Mouse (Mus musculus) limb, embryonic 13.5 days (tissue): ENCODE measurements around the gene Nxpe5. TPM values are rescaled to one million over a fixed set of nuclear protein-coding genes. Genes with fewer than 3 reads are reported as not detected.

Experiments used
- ATAC-seq: fragments of 200-750 bp; cut with Nextera tagmentation; 2 replicates; pipeline ENCODE4 v1.8.0; 2017; ENCODE audit warnings: low read depth, moderate number of reproducible peaks, moderate TSS enrichment; ENCODE audit not compliant: low FRiP score
- H3K27ac ChIP-seq: fragments of 300-500 bp; sonication (generic); 2 replicates; pipeline ENCODE4 v1.5.1; 2015; ENCODE audit warnings: inconsistent platforms, mild to moderate bottlenecking, moderate library complexity
- H3K27me3 ChIP-seq: fragments of 300-500 bp; sonication (generic); 2 replicates; pipeline ENCODE4 v1.6.1; 2015; ENCODE audit warnings: mild to moderate bottlenecking, inconsistent platforms
- H3K36me3 ChIP-seq: fragments of 300-500 bp; sonication (generic); 2 replicates; pipeline ENCODE4 v1.6.1; 2015; ENCODE audit warnings: inconsistent platforms, mild to moderate bottlenecking, moderate library complexity
- H3K4me1 ChIP-seq: fragments of 300-500 bp; sonication (generic); 2 replicates; pipeline ENCODE4 v1.6.1; 2015; ENCODE audit warnings: inconsistent platforms
- H3K4me2 ChIP-seq: fragments of 300-500 bp; sonication (generic); replicated peaks from 2 replicates; pipeline ENCODE4 v1.6.1; 2015; ENCODE audit warnings: inconsistent platforms, mild to moderate bottlenecking, moderate library complexity
- H3K4me3 ChIP-seq: fragments of 300-500 bp; sonication (generic); 2 replicates; pipeline ENCODE4 v1.5.1; 2015; ENCODE audit warnings: moderate library complexity, mild to moderate bottlenecking, inconsistent platforms
- H3K9ac ChIP-seq: fragments of 300-500 bp; sonication (generic); 2 replicates; pipeline ENCODE4 v1.6.1; 2015; ENCODE audit warnings: mild to moderate bottlenecking, inconsistent platforms
- H3K9me3 ChIP-seq: fragments of 300-500 bp; sonication (generic); 2 replicates; pipeline ENCODE4 v1.6.1; 2016; ENCODE audit warnings: inconsistent platforms
- WGBS: fragments of 180-500 bp; shearing (Covaris S2); methylation state at CpG from one replicate; pipeline ENCODE4 v1.1.7; 2015; 5-methylcytosine and 5-hydroxymethylcytosine counted together
- polyA plus RNA-seq: library from polyadenylated mRNA; unstranded; fragments of >200 nt; fragmentation: Nextera tagmentation; extraction: Ambion mirVana; gene quantifications from 2 replicates; pipeline ENCODE4 v1.2.1, GENCODE M21; 2015

The Nxpe5 gene
- polyA plus RNA-seq, 1 experiment from 2014 or later = not detected

- 67% methylated on average over 2 of the region's 2 CpGs for WGBS
- Histone ChIP-seq H3K27me3 (no peaks in the 10 kb centered on the region), H3K27ac (no peak overlapping the region), H3K4me3 (no peak overlapping the region), H3K4me1 (no peaks in the 10 kb centered on the region), H3K36me3 (no peaks in the 10 kb centered on the region), H3K4me2 (no peak overlapping the region), H3K9ac (no peak overlapping the region), H3K9me3 (peaks cover 25% of the 10 kb centered on the region)
- ATAC-seq = no peak
Observed at GRCm38 (mm10) chr5:138219864-138220263, 5.8 kb upstream of the Nxpe5 start.

- Histone ChIP-seq H3K9ac (no peak overlapping the region), H3K27me3 (no peaks in the 10 kb centered on the region), H3K36me3 (no peaks in the 10 kb centered on the region), H3K4me2 (no peak overlapping the region), H3K9me3 (peaks cover 3% of the 10 kb centered on the region), H3K27ac (no peak overlapping the region), H3K4me1 (no peaks in the 10 kb centered on the region), H3K4me3 (no peak overlapping the region)
- 22% methylated on average over 4 of the region's 4 CpGs for WGBS
- no peak for ATAC-seq
Observed at GRCm38 (mm10) chr5:138222111-138222510, 3.6 kb upstream of the Nxpe5 start.

GRCm38 (mm10) chr5:138223287-138223686, 2.4 kb upstream of the Nxpe5 start:
- Histone ChIP-seq H3K27me3 (no peaks in the 10 kb centered on the region), H3K27ac (no peak overlapping the region), H3K4me3 (no peak overlapping the region), H3K4me2 (no peak overlapping the region), H3K36me3 (no peaks in the 10 kb centered on the region), H3K9ac (no peak overlapping the region), H3K9me3 (no peaks in the 10 kb centered on the region), H3K4me1 (no peaks in the 10 kb centered on the region)
- WGBS = 53% methylated on average over 3 of the region's 3 CpGs
- ATAC-seq = no peak

- no peak for ATAC-seq
- 71% methylated on average over 4 of the region's 4 CpGs for WGBS
- H3K27me3 ChIP-seq = no peaks in the 10 kb centered on the region
- no peaks in the 10 kb centered on the region for H3K9me3 ChIP-seq
- H3K9ac ChIP-seq = no peak overlapping the region
- no peak overlapping the region for H3K4me3 ChIP-seq
- H3K36me3 ChIP-seq = no peaks in the 10 kb centered on the region
- H3K27ac ChIP-seq = no peak overlapping the region
- H3K4me1 ChIP-seq = no peaks in the 10 kb centered on the region
- H3K4me2 ChIP-seq = no peak overlapping the region
Observed at GRCm38 (mm10) chr5:138226491-138226890, 793 bp downstream of the Nxpe5 start.

- Histone ChIP-seq H3K36me3 (no peaks in the 10 kb centered on the region), H3K9ac (no peak overlapping the region), H3K9me3 (no peaks in the 10 kb centered on the region), H3K27me3 (no peaks in the 10 kb centered on the region), H3K4me3 (no peak overlapping the region), H3K4me2 (no peak overlapping the region), H3K27ac (no peak overlapping the region), H3K4me1 (no peaks in the 10 kb centered on the region)
- WGBS = 74% methylated on average over 2 of the region's 2 CpGs
- ATAC-seq = no peak
Observed at GRCm38 (mm10) chr5:138227367-138227766, 1.7 kb downstream of the Nxpe5 start.

GRCm38 (mm10) chr5:138228026-138228425, 2.3 kb downstream of the Nxpe5 start:
- Histone ChIP-seq H3K27me3 (no peaks in the 10 kb centered on the region), H3K9me3 (no peaks in the 10 kb centered on the region), H3K4me3 (no peak overlapping the region), H3K36me3 (no peaks in the 10 kb centered on the region), H3K27ac (no peak overlapping the region), H3K4me2 (no peak overlapping the region), H3K4me1 (no peaks in the 10 kb centered on the region), H3K9ac (no peak overlapping the region)
- 52% methylated on average over 3 of the region's 3 CpGs for WGBS
- ATAC-seq = no peak

GRCm38 (mm10) chr5:138229511-138229910, 3.8 kb downstream of the Nxpe5 start:
- no peaks in the 10 kb centered on the region for H3K36me3 ChIP-seq
- H3K4me3 ChIP-seq = no peak overlapping the region
- no peaks in the 10 kb centered on the region for H3K4me1 ChIP-seq
- no peaks in the 10 kb centered on the region for H3K9me3 ChIP-seq
- 94% methylated on average over 3 of the region's 3 CpGs for WGBS
- ATAC-seq = no peak
- no peak overlapping the region for H3K4me2 ChIP-seq
- H3K27ac ChIP-seq = no peak overlapping the region
- no peak overlapping the region for H3K9ac ChIP-seq
- H3K27me3 ChIP-seq = no peaks in the 10 kb centered on the region

GRCm38 (mm10) chr5:138233778-138234177, 8.1 kb downstream of the Nxpe5 start:
- no peaks in the 10 kb centered on the region for H3K36me3 ChIP-seq
- H3K27me3 ChIP-seq = no peaks in the 10 kb centered on the region
- no peak overlapping the region for H3K27ac ChIP-seq
- H3K4me2 ChIP-seq = no peak overlapping the region
- H3K9ac ChIP-seq = no peak overlapping the region
- ATAC-seq = no peak
- H3K4me1 ChIP-seq = no peaks in the 10 kb centered on the region
- no peak overlapping the region for H3K4me3 ChIP-seq
- H3K9me3 ChIP-seq = no peaks in the 10 kb centered on the region
- WGBS = 86% methylated on average over 2 of the region's 2 CpGs

GRCm38 (mm10) chr5:138234224-138234623, 8.5 kb downstream of the Nxpe5 start:
- Histone ChIP-seq H3K4me1 (no peaks in the 10 kb centered on the region), H3K9me3 (no peaks in the 10 kb centered on the region), H3K36me3 (no peaks in the 10 kb centered on the region), H3K9ac (no peak overlapping the region), H3K27ac (no peak overlapping the region), H3K4me2 (no peak overlapping the region), H3K27me3 (no peaks in the 10 kb centered on the region), H3K4me3 (no peak overlapping the region)
- ATAC-seq = no peak

GRCm38 (mm10) chr5:138241511-138241910, 15.8 kb downstream of the Nxpe5 start:
- no peaks in the 10 kb centered on the region for H3K36me3 ChIP-seq
- no peaks in the 10 kb centered on the region for H3K4me1 ChIP-seq
- no peak overlapping the region for H3K4me3 ChIP-seq
- H3K9ac ChIP-seq = no peak overlapping the region
- H3K27ac ChIP-seq = no peak overlapping the region
- no peaks in the 10 kb centered on the region for H3K9me3 ChIP-seq
- 18% methylated on average over 2 of the region's 2 CpGs for WGBS
- no peak for ATAC-seq
- no peaks in the 10 kb centered on the region for H3K27me3 ChIP-seq
- no peak overlapping the region for H3K4me2 ChIP-seq

- H3K27ac ChIP-seq = no peak overlapping the region
- H3K4me1 ChIP-seq = peaks cover 5% of the 10 kb centered on the region
- no peaks in the 10 kb centered on the region for H3K36me3 ChIP-seq
- no peak overlapping the region for H3K4me3 ChIP-seq
- ATAC-seq = no peak
- H3K9ac ChIP-seq = no peak overlapping the region
- H3K27me3 ChIP-seq = no peaks in the 10 kb centered on the region
- no peaks in the 10 kb centered on the region for H3K9me3 ChIP-seq
- no peak overlapping the region for H3K4me2 ChIP-seq
- WGBS = 85% methylated on average over 12 of the region's 12 CpGs
Observed at GRCm38 (mm10) chr5:138251144-138251543, 25.4 kb downstream of the Nxpe5 start.

GRCm38 (mm10) chr5:138253061-138253460, 27.4 kb downstream of the Nxpe5 start:
- H3K4me2 ChIP-seq = no peak overlapping the region
- H3K9me3 ChIP-seq = no peaks in the 10 kb centered on the region
- H3K27ac ChIP-seq = no peak overlapping the region
- peaks cover 8% of the 10 kb centered on the region; the same call in 1 of the 2 replicates for H3K36me3 ChIP-seq
- peaks cover 10% of the 10 kb centered on the region for H3K4me1 ChIP-seq
- no peak overlapping the region for H3K9ac ChIP-seq
- H3K4me3 ChIP-seq = no peak overlapping the region
- no peaks in the 10 kb centered on the region for H3K27me3 ChIP-seq
- ATAC-seq = no peak
- 90% methylated on average over 3 of the region's 3 CpGs for WGBS

GRCm38 (mm10) chr5:138255353-138256093, 29.8 kb downstream of the Nxpe5 start, which contains the start of gene Lamtor4:
TSS of gene Lamtor4 (plus strand) at chr5:138255482.
- WGBS = under 1% methylated on average over 38 of the region's 38 CpGs
- Histone ChIP-seq H3K4me3 (peak within 1 kb of the TSS; percentile 70), H3K9me3 (no peaks in the 10 kb centered on the region), H3K27me3 (no peaks in the 10 kb centered on the region), H3K36me3 (peaks cover 32% of the 10 kb centered on the region), H3K9ac (peak within 1 kb of the TSS; percentile 72), H3K27ac (peak within 1 kb of the TSS; percentile 70; the same call in 1 of the 2 replicates), H3K4me1 (peaks cover 10% of the 10 kb centered on the region), H3K4me2 (peak within 1 kb of the TSS; percentile 88)
- peak; percentile 100 for ATAC-seq
